Mouse (Mus musculus): ENCODE results near the gene Tex261. TPM values are rescaled to one million over a fixed set of nuclear protein-coding genes. Genes with fewer than 3 reads are reported as not detected.
A peak's percentile ranks its signal among the peaks of the same experiment; 100 is the strongest.

Tex261 gene
- total RNA-seq (2014; rRNA removed) = 30.0 and 37.7 TPM in 2 replicates
- polyA plus RNA-seq (2012; rRNA removed) = 98.1 and 114 TPM in 2 replicates

DNA sequence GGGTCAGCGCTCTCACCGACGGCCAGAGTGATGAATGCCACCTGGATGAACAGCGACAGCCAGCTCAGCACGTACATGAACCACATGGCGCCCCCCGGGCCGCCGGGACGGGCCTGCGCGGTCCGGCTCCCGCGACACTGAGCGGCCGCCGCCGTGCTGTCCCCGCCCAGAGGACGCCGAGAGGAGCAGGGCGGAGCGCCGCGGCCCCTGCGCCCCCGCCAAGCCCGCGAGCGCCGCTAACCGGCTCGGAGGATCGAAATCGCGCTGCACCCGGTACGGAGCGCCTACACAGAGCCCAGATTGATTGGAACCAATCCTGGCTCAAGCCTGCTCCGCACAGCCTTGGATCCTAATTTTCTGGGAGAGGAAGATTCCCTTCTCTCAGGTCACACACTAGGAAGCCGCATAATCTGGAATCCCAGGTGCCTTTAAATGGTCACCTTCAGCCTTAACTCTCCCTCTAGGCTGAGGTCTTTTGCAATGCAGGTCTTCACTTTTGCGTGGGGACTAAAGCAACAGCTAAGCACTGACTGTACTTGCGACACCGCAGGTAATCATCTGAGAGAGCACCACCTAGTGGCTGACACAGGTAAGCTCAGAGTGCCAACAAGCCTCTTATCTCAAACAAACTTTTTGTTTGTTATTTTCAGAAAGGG lies at the start of gene Tex261:
Gene Tex261, minus strand, starts transcription at position 176 of the 656 bp plus-strand sequence.
- no peaks in the 10 kb centered on the region for H3K36me3 ChIP-seq (ENCODE audit: control insufficient read depth, insufficient read depth, low read length)
- peak within 1 kb of the TSS; percentile 88 for H3K27ac ChIP-seq (replicated peaks; ENCODE audit: insufficient read depth, low read depth, low read length)
- H3K4me1 ChIP-seq (ENCODE audit: control insufficient read depth, insufficient read depth, low read length) = peaks cover 7% of the 10 kb centered on the region
- TF ChIP-seq CTCF (IDR thresholded peaks at IDR 0.05; ENCODE audit: low read depth, low read length) = peak; percentile 66
- TF ChIP-seq POLR2A (IDR thresholded peaks at IDR 0.05; ENCODE audit: extremely low read depth, insufficient read depth, low read length) = peak; percentile 77; the same call in 1 of the 2 replicates
- no peaks in the 10 kb centered on the region; the same call in 1 of the 2 replicates for H3K79me2 ChIP-seq (ENCODE audit: control insufficient read depth, insufficient read depth, low read length)
- DNase-seq (ENCODE audit: extremely low read depth, low read depth, low spot score) = peak; percentile 86
- 0% methylated on average over 43 of the region's 45 CpGs for WGBS
- no peaks in the 10 kb centered on the region for H3K27me3 ChIP-seq (ENCODE audit: control insufficient read depth, insufficient read depth, low read length)
- peak within 1 kb of the TSS; percentile 95 for H3K4me3 ChIP-seq (ENCODE audit: insufficient read depth, low read depth, low read length)
- H3K9ac ChIP-seq (ENCODE audit: low read depth, low read length) = peak within 1 kb of the TSS; percentile 93

DNA sequence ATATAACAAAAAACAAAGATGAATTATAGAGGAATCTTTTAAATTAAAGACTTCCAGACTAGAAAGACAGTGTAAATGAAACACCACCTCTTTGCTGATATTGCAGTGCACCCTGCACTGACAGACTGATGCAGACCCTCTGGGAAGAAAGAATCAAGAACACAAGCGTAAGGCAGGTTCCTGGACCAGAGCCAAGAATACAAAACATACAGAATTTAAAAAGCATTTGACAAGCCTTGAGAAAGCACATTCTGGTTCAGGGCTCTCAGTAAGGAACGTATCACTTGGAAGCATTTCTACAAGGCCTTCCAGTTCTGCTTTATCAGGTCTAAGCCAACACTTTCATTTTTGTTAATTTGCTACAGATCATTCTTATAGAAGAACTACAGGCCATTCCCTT lies 46.2 kb upstream of the Tex261 start:
- H3K79me2 ChIP-seq (ENCODE audit: control insufficient read depth, insufficient read depth, low read length) = no peaks in the 10 kb centered on the region; the same call in 1 of the 2 replicates
- WGBS = 86% methylated on average over 2 of the region's 2 CpGs
- H3K4me3 ChIP-seq (ENCODE audit: insufficient read depth, low read depth, low read length) = no peak overlapping the region
- no peaks in the 10 kb centered on the region for H3K27me3 ChIP-seq (ENCODE audit: control insufficient read depth, insufficient read depth, low read length)
- TF ChIP-seq POLR2A (IDR thresholded peaks at IDR 0.05; ENCODE audit: extremely low read depth, insufficient read depth, low read length) (no peak), CTCF (IDR thresholded peaks at IDR 0.05; ENCODE audit: low read depth, low read length) (no peak)
- H3K4me1 ChIP-seq (ENCODE audit: control insufficient read depth, insufficient read depth, low read length) = peaks cover 1% of the 10 kb centered on the region; the same call in 1 of the 2 replicates
- DNase-seq (ENCODE audit: extremely low read depth, low read depth, low spot score) = no peak
- no peak overlapping the region for H3K9ac ChIP-seq (ENCODE audit: low read depth, low read length)
- no peaks in the 10 kb centered on the region for H3K36me3 ChIP-seq (ENCODE audit: control insufficient read depth, insufficient read depth, low read length)
- H3K27ac ChIP-seq (replicated peaks; ENCODE audit: insufficient read depth, low read depth, low read length) = no peak overlapping the region

DNA sequence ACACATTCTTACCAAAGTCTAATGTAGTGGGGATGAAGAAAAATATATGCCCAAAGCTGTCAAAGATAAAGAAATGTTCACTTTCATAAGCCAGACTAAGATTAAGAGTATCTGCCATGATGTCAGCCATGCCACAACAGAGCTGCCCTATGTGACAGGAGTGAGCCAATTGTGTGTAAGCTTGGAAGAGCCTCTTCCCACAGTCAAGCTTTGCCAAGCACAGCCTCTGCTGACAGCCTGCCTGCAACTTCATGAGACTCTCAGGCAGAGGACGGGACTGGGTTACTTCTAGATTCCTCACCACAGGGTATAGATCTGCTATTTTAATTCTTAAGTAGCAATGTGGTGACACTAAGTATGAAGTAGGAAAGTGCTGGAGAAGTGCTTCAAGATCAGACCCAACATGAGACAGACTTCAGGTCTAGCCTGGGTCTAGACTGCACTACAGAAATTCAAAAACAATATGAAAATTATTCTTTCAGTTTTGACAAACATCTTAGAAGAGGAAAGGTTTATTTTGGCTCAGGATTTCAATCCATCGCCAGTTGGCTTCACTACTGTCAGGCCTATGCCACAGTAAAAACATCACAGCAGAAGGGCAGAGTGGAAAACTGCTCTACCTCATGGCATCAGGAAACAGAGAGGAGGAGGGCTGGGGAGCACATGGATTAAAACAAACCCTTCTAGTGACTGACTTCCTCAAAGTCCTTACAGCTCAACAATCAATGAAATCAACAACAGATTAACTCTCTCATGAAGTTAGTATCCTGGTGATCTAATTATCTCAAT lies 45.3 kb upstream of the Tex261 start:
- peak; percentile 28 for DNase-seq (ENCODE audit: extremely low read depth, low read depth, low spot score)
- WGBS = 56% methylated on average over 2 of the region's 2 CpGs
- TF ChIP-seq POLR2A (IDR thresholded peaks at IDR 0.05; ENCODE audit: extremely low read depth, insufficient read depth, low read length) (no peak), CTCF (IDR thresholded peaks at IDR 0.05; ENCODE audit: low read depth, low read length) (no peak)
- no peak overlapping the region for H3K4me3 ChIP-seq (ENCODE audit: insufficient read depth, low read depth, low read length)
- no peaks in the 10 kb centered on the region for H3K27me3 ChIP-seq (ENCODE audit: control insufficient read depth, insufficient read depth, low read length)
- H3K79me2 ChIP-seq (ENCODE audit: control insufficient read depth, insufficient read depth, low read length) = no peaks in the 10 kb centered on the region; the same call in 1 of the 2 replicates
- H3K27ac ChIP-seq (replicated peaks; ENCODE audit: insufficient read depth, low read depth, low read length) = no peak overlapping the region
- no peak overlapping the region for H3K9ac ChIP-seq (ENCODE audit: low read depth, low read length)
- peaks cover 1% of the 10 kb centered on the region; the same call in 1 of the 2 replicates for H3K4me1 ChIP-seq (ENCODE audit: control insufficient read depth, insufficient read depth, low read length)
- no peaks in the 10 kb centered on the region for H3K36me3 ChIP-seq (ENCODE audit: control insufficient read depth, insufficient read depth, low read length)

DNA sequence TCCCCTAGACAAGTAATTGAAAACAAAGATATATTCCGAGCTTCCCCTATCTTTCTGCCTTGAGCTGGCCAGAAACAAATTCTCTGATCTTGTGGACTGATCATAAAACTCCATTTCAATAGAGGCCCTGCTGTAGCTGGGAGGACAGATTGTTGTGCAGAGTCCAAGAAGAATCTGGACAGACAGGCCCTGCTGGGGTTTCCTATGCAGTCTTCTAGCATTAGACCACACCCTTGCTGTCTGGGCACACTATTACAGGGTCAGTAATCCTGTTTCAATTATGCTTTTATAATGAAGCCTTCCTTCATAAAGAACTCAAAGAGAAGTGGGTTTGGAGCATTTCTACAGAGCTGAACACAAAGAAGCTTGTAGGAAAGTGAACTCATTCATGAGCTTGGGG lies 43.4 kb upstream of the Tex261 start:
- Histone ChIP-seq H3K4me1 (ENCODE audit: control insufficient read depth, insufficient read depth, low read length) (peaks cover 1% of the 10 kb centered on the region; the same call in 1 of the 2 replicates), H3K36me3 (ENCODE audit: control insufficient read depth, insufficient read depth, low read length) (peaks cover 7% of the 10 kb centered on the region), H3K27ac (replicated peaks; ENCODE audit: insufficient read depth, low read depth, low read length) (no peak overlapping the region), H3K79me2 (ENCODE audit: control insufficient read depth, insufficient read depth, low read length) (no peaks in the 10 kb centered on the region; the same call in 1 of the 2 replicates), H3K4me3 (ENCODE audit: insufficient read depth, low read depth, low read length) (no peak overlapping the region), H3K27me3 (ENCODE audit: control insufficient read depth, insufficient read depth, low read length) (no peaks in the 10 kb centered on the region), H3K9ac (ENCODE audit: low read depth, low read length) (no peak overlapping the region)
- TF ChIP-seq POLR2A (IDR thresholded peaks at IDR 0.05; ENCODE audit: extremely low read depth, insufficient read depth, low read length) (no peak), CTCF (IDR thresholded peaks at IDR 0.05; ENCODE audit: low read depth, low read length) (no peak)
- WGBS = 84% methylated on average over 1 of the region's 1 CpGs
- no peak for DNase-seq (ENCODE audit: extremely low read depth, low read depth, low spot score)

DNA sequence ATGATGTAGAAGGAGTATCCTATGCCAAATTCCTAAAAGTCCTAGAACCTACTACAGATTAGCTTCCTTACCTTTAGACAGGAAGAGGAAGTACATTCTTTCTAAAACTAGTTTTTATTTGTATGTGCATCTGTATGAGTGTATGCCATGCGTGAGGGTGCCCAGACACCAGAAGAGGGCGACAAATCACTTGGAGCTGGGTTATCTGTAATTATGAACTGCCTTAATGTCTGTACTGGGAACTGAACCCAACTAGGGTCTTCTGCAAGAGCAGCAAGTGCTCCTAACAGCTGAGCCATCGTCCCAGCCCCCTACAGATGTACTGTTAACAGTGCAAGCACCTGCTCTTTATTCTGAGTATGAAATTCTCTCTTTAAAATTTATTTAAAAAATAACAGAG lies 40.2 kb upstream of the Tex261 start:
- peaks cover 15% of the 10 kb centered on the region for H3K36me3 ChIP-seq (ENCODE audit: control insufficient read depth, insufficient read depth, low read length)
- DNase-seq (ENCODE audit: extremely low read depth, low read depth, low spot score) = no peak
- H3K79me2 ChIP-seq (ENCODE audit: control insufficient read depth, insufficient read depth, low read length) = no peaks in the 10 kb centered on the region; the same call in 1 of the 2 replicates
- no peak overlapping the region for H3K27ac ChIP-seq (replicated peaks; ENCODE audit: insufficient read depth, low read depth, low read length)
- H3K27me3 ChIP-seq (ENCODE audit: control insufficient read depth, insufficient read depth, low read length) = no peaks in the 10 kb centered on the region
- TF ChIP-seq POLR2A (IDR thresholded peaks at IDR 0.05; ENCODE audit: extremely low read depth, insufficient read depth, low read length) (no peak), CTCF (IDR thresholded peaks at IDR 0.05; ENCODE audit: low read depth, low read length) (no peak)
- H3K9ac ChIP-seq (ENCODE audit: low read depth, low read length) = no peak overlapping the region
- H3K4me1 ChIP-seq (ENCODE audit: control insufficient read depth, insufficient read depth, low read length) = no peaks in the 10 kb centered on the region
- no peak overlapping the region for H3K4me3 ChIP-seq (ENCODE audit: insufficient read depth, low read depth, low read length)
- 95% methylated on average over 3 of the region's 3 CpGs for WGBS

Data from liver, adult 2 months (tissue).